Mouse (Mus musculus): ENCODE measurements around the gene Mrpl55.

- peak; percentile 76 for TF ChIP-seq CTCF (IDR thresholded peaks at IDR 0.05)
- no peak for TF ChIP-seq EP300 (IDR thresholded peaks at IDR 0.05)
Observed at GRCm38 (mm10) chr11:59219064-59219463, 16.8 kb downstream of the Mrpl55 start.

Data from lung, postnatal 0 days (tissue).